Mouse (Mus musculus) forebrain, postnatal 0 days (tissue): ENCODE measurements around the gene Csmd2. TPM values are rescaled to one million over a fixed set of nuclear protein-coding genes. Genes with fewer than 3 reads are reported as not detected.

Source experiments
- ATAC-seq: fragments of 200-750 bp; cut with Nextera tagmentation; 2 replicates; pipeline ENCODE4 v1.8.0; 2017; ENCODE audit warnings: mild to moderate bottlenecking, moderate library complexity
- DNase-seq: peaks from one replicate; pipeline ENCODE4 v3.0.0-alpha.2; 2015
- H3K27ac ChIP-seq: fragments of 300-500 bp; sonication (generic); 2 replicates; pipeline ENCODE4 v1.5.1; 2014; ENCODE audit warnings: low read depth, mild to moderate bottlenecking, antibody characterized with exemption, low read length, moderate library complexity, mixed read lengths
- H3K27me3 ChIP-seq: fragments of 300-500 bp; sonication (generic); 2 replicates; pipeline ENCODE4 v1.6.1; 2014; ENCODE audit warnings: mild to moderate bottlenecking, low read length, mixed read lengths; ENCODE audit not compliant: insufficient read depth
- H3K36me3 ChIP-seq: fragments of 300-500 bp; sonication (generic); 2 replicates; pipeline ENCODE4 v1.6.1; 2014; ENCODE audit warnings: mild to moderate bottlenecking, moderate library complexity; ENCODE audit not compliant: insufficient read depth
- H3K4me1 ChIP-seq: fragments of 300-500 bp; sonication (generic); 2 replicates; pipeline ENCODE4 v1.6.1; 2014; ENCODE audit warnings: antibody characterized with exemption; ENCODE audit not compliant: insufficient read depth
- H3K4me2 ChIP-seq: fragments of 300-500 bp; sonication (generic); 2 replicates; pipeline ENCODE4 v1.6.1; 2014; ENCODE audit warnings: low read depth, mild to moderate bottlenecking, moderate library complexity
- H3K4me3 ChIP-seq: fragments of 300-500 bp; sonication (generic); 2 replicates; pipeline ENCODE4 v1.5.1; 2014; ENCODE audit warnings: low read depth, low read length, mixed read lengths
- H3K9ac ChIP-seq: fragments of 300-500 bp; sonication (generic); 2 replicates; pipeline ENCODE4 v1.6.1; 2014; ENCODE audit warnings: mild to moderate bottlenecking
- H3K9me3 ChIP-seq: fragments of 300-500 bp; sonication (generic); 2 replicates; pipeline ENCODE4 v1.6.1; 2016; ENCODE audit warnings: low read length
- CTCF ChIP-seq: sonication (generic); IDR thresholded peaks from 2 replicates; pipeline ENCODE4 v1.5.1; 2016; ENCODE audit warnings: antibody characterized with exemption, control low read depth, low read depth
- WGBS: fragments of 180-500 bp; shearing (Covaris S2); extraction: QIAGEN DNeasy Blood & Tissue Kit; methylation state at CpG from one replicate; pipeline ENCODE4 v1.1.7; 2014; 5-methylcytosine and 5-hydroxymethylcytosine counted together
- polyA plus RNA-seq: library from polyadenylated mRNA; unstranded; fragments of >200 nt; fragmentation: Nextera tagmentation; extraction: Ambion mirVana; gene quantifications from 2 replicates; pipeline ENCODE4 v1.2.1, GENCODE M21; 2015
- total RNA-seq: library from RNA; depleted of rRNA; stranded (reverse); fragments of >200 nt; gene quantifications from 2 replicates; pipeline ENCODE4 v1.2.3, GENCODE M21; 2014

Csmd2 gene
- total and polyA plus RNA-seq, 2 experiments from 2014 or later, result 5.5 to 35.8 TPM

DNA sequence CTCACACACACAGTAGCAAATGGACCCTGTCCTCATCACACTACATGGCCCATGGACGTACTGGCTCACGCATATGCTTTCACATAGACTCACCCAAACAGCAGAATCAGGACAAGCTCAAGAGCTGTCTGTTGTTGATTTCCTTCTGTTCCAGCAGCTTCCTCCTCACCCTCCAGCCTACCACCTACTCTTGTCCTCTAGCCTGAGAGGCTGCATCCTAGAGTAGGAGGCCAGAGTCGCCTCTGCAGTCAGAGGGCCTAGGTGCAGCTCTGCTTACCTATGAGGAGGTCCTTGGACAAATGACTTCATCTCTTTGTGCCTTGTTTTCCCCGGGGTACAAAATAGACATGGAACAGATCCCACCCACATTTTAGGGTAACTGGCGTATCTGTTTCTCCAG lies 403.8 kb downstream of the Csmd2 start:
- no peak overlapping the region for H3K9ac ChIP-seq
- H3K27ac ChIP-seq, result no peak overlapping the region
- 97% methylated on average over 5 of the region's 5 CpGs for WGBS
- no peak for TF ChIP-seq CTCF
- no peaks in the 10 kb centered on the region for H3K27me3 ChIP-seq
- no peak overlapping the region for H3K4me3 ChIP-seq
- no peaks in the 10 kb centered on the region for H3K9me3 ChIP-seq
- H3K36me3 ChIP-seq, result peaks cover 40% of the 10 kb centered on the region
- no peak for ATAC-seq
- no peaks in the 10 kb centered on the region for H3K4me1 ChIP-seq
- H3K4me2 ChIP-seq, result no peak overlapping the region
- DNase-seq, result no peak

DNA sequence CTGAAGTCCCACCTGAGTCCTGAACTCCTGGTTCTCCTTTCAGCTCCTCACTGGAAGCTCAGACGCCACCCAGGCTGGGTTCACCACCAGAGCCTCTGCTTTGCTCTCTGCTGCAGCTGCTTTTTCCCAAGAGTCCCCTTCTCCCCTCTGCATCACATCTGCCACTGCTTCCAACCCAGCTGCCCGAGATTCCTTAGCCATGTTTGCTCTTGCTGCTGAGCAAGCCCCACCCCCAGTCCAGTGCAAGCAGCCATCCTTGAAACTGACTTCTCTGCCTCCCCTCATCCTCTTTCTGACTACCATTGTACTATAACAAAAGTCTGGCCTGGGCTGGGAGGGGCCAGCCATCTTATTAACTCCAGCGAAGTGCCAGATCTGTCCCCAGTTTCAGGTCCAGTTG lies 404.6 kb downstream of the Csmd2 start:
- DNase-seq, result no peak
- H3K4me1 ChIP-seq, result no peaks in the 10 kb centered on the region
- ATAC-seq, result no peak
- H3K27me3 ChIP-seq, result no peaks in the 10 kb centered on the region
- H3K4me3 ChIP-seq, result no peak overlapping the region
- TF ChIP-seq CTCF, result no peak
- no peak overlapping the region for H3K27ac ChIP-seq
- 30% methylated on average over 3 of the region's 3 CpGs for whole genome bisulfite sequencing
- no peak overlapping the region for H3K9ac ChIP-seq
- no peaks in the 10 kb centered on the region for H3K9me3 ChIP-seq
- H3K36me3 ChIP-seq, result peaks cover 37% of the 10 kb centered on the region
- no peak overlapping the region for H3K4me2 ChIP-seq

DNA sequence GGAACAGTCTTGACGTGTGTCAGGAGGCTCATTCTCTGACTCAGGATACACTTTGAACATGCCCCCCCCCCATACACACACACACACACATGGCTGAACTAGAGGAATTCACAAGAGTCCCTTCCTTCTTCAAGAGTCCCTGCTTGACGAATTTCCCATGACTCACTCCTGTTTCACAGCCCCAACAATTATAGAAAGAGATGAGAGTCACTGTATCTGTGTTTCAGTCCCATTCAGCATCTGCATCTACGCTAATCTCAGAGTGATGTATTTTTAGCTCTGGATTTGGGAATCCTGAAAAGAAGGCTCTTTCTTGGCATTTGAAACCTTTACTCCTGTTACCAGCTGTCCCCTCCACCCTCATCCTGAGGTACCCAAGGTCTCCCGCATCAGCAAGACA lies 406.2 kb downstream of the Csmd2 start:
- peaks cover 34% of the 10 kb centered on the region; the same call in 1 of the 2 replicates for H3K36me3 ChIP-seq
- WGBS, result 80% methylated on average over 4 of the region's 4 CpGs
- no peaks in the 10 kb centered on the region for H3K9me3 ChIP-seq
- no peak for ATAC-seq
- H3K4me3 ChIP-seq, result no peak overlapping the region
- no peak overlapping the region for H3K9ac ChIP-seq
- H3K27me3 ChIP-seq, result no peaks in the 10 kb centered on the region
- H3K4me1 ChIP-seq, result peaks cover 11% of the 10 kb centered on the region
- H3K4me2 ChIP-seq, result no peak overlapping the region
- no peak for DNase-seq
- no peak overlapping the region for H3K27ac ChIP-seq
- no peak for TF ChIP-seq CTCF

DNA sequence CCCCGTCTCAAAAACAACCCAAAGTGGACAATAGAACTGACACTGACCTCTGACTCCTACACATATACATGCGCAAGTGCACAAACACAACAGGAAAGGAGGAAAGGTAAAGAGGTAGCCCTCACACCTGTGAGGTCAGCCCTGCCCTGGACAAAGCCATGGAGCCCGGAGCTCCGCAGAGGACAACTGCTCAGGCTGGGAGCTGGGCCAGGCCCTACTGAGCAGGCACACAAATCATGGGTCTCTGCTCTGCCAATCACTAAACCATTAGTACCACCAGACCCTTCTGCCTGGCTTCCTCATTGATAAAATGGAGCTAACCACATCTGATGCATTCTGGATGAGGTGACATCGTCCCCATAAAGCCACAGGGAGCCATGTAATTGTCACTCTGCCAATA lies 409.0 kb downstream of the Csmd2 start:
- H3K27ac ChIP-seq, result no peak overlapping the region
- no peak overlapping the region for H3K4me3 ChIP-seq
- H3K4me1 ChIP-seq, result peaks cover 18% of the 10 kb centered on the region
- no peak for ATAC-seq
- no peak overlapping the region for H3K4me2 ChIP-seq
- TF ChIP-seq CTCF, result no peak
- 78% methylated on average over 5 of the region's 5 CpGs for WGBS
- DNase-seq, result no peak
- no peaks in the 10 kb centered on the region for H3K27me3 ChIP-seq
- H3K36me3 ChIP-seq, result peaks cover 15% of the 10 kb centered on the region; the same call in 1 of the 2 replicates
- H3K9me3 ChIP-seq, result no peaks in the 10 kb centered on the region
- H3K9ac ChIP-seq, result no peak overlapping the region

DNA sequence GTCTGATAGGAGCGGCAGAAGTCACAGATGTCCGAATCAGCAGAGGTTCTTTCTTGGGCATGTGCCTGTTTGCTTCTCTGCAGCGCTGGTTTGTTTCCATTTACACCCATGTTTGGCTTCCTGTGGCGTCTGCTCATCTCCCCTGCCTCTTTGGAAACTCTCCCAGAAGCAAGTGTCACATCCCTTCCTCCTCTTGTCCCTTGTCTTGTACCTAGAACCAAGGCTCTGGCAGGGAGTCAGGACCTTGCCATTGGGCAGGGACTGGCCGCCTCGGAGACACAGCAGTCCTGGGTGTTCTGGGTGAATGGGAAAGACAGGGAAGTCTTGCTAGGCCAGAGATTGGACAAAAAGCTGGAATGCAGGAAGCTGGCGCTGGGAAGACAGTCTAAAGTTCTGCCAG lies 410.1 kb downstream of the Csmd2 start:
- H3K27ac ChIP-seq, result no peak overlapping the region
- H3K9me3 ChIP-seq, result no peaks in the 10 kb centered on the region
- TF ChIP-seq CTCF, result no peak
- no peak overlapping the region for H3K9ac ChIP-seq
- 63% methylated on average over 7 of the region's 7 CpGs for WGBS
- ATAC-seq (no peak), DNase-seq (no peak)
- no peaks in the 10 kb centered on the region for H3K27me3 ChIP-seq
- H3K36me3 ChIP-seq, result peaks cover 10% of the 10 kb centered on the region; the same call in 1 of the 2 replicates
- peaks cover 18% of the 10 kb centered on the region for H3K4me1 ChIP-seq
- no peak overlapping the region for H3K4me3 ChIP-seq
- H3K4me2 ChIP-seq, result no peak overlapping the region

DNA sequence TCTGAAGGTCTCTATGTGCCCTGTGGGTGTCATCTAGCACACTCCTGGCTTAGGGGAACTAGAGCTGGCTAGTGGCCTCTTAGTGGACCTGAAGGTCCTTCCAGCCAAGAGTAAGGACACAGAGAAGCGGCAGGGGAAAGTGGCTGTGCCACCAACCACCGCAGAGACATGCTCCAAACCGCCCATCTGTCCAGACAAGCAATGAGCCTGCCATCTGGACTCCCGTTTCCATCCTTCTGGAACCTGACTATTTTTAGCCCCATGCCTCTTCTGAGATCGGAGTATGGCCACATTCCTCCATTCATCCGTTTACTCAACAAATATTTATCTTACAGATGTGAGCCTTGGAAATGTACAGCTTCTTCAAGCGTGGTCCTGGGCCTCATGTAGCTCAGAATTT lies 411.3 kb downstream of the Csmd2 start:
- Histone ChIP-seq H3K4me1 (peaks cover 18% of the 10 kb centered on the region), H3K4me3 (no peak overlapping the region), H3K36me3 (peaks cover 12% of the 10 kb centered on the region; the same call in 1 of the 2 replicates), H3K4me2 (no peak overlapping the region), H3K27me3 (no peaks in the 10 kb centered on the region), H3K9ac (no peak overlapping the region), H3K27ac (0 out of 2 replicates have a peak overlapping the region, but pooled peaks have one; percentile 30), H3K9me3 (no peaks in the 10 kb centered on the region)
- DNase-seq, result peak; percentile 67
- ATAC-seq, result peak; percentile 69
- no peak for TF ChIP-seq CTCF
- WGBS, result 45% methylated on average over 7 of the region's 7 CpGs

DNA sequence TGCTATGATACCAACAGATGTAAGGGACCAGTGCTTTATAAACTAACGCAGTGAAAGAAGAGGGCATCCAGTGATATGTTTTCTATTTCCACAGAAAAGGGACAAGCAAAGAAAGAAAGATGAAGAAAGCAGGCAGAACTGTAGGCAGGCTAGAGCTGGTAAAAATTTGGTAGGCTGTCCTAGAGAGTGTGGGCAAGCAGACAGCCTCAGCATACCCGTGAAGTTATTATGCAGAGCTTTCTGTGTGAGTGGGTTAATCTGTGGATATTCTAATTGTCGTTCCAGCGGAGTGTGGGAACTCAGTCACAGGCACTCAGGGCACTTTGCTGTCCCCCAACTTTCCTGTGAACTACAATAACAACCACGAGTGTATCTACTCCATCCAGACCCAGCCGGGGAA lies 412.4 kb downstream of the Csmd2 start:
- no peaks in the 10 kb centered on the region for H3K9me3 ChIP-seq
- no peak for TF ChIP-seq CTCF
- H3K27ac ChIP-seq, result no peak overlapping the region
- no peak overlapping the region for H3K4me2 ChIP-seq
- H3K4me3 ChIP-seq, result no peak overlapping the region
- no peak overlapping the region for H3K9ac ChIP-seq
- peaks cover 8% of the 10 kb centered on the region; the same call in 1 of the 2 replicates for H3K36me3 ChIP-seq
- DNase-seq (no peak), ATAC-seq (no peak)
- WGBS, result 57% methylated on average over 6 of the region's 6 CpGs
- H3K27me3 ChIP-seq, result no peaks in the 10 kb centered on the region
- H3K4me1 ChIP-seq, result peaks cover 18% of the 10 kb centered on the region
